Mouse (Mus musculus): ENCODE results near the gene Zfp512b. TPM values are rescaled to one million over a fixed set of nuclear protein-coding genes. Genes with fewer than 3 reads are reported as not detected.

Gene Zfp512b
- total RNA-seq, 2 experiments from 2014 or later, result 17.6 to 20.3 TPM

GRCm38 (mm10) chr2:181588229-181588780 lies 4.3 kb downstream of the Zfp512b start:
- Histone ChIP-seq H3K4me3 (no peak overlapping the region), H3K27ac (no peak overlapping the region)
- intact Hi-C loops (cut with DNase I), result no loop called here
- DNase-seq, result no peak
- no peak for TF ChIP-seq CTCF (IDR thresholded peaks at IDR 0.05)

GRCm38 (mm10) chr2:181587796-181588195 lies 4.8 kb downstream of the Zfp512b start:
- intact Hi-C loops (cut with DNase I), result no loop called here
- Histone ChIP-seq H3K4me3 (no peak overlapping the region), H3K27ac (no peak overlapping the region)
- no peak for DNase-seq
- no peak; the same call in 1 of the 2 replicates for TF ChIP-seq CTCF (IDR thresholded peaks at IDR 0.05)

- H3K27ac ChIP-seq, result no peak overlapping the region
- no peak for TF ChIP-seq CTCF (IDR thresholded peaks at IDR 0.05)
- intact Hi-C loops (cut with DNase I), result no loop called here
These were observed 6.5 kb downstream of the Zfp512b start for GRCm38 (mm10) chr2:181586124-181586523.

GRCm38 (mm10) chr2:181585506-181585905 lies 7.1 kb downstream of the Zfp512b start:
- Histone ChIP-seq H3K4me3 (no peak overlapping the region), H3K27ac (no peak overlapping the region)
- no peak for DNase-seq
- intact Hi-C loops (cut with DNase I), result no loop called here
- TF ChIP-seq CTCF (IDR thresholded peaks at IDR 0.05), result no peak

More at GRCm38 (mm10) chr2:181586124-181586523, 6.5 kb downstream of the Zfp512b start:
- no peak for DNase-seq
- no peak overlapping the region for H3K4me3 ChIP-seq

GRCm38 (mm10) chr2:181584411-181584942 lies 8.1 kb downstream of the Zfp512b start, which contains the start of gene Uckl1:
Uckl1 (minus strand) TSS chr2:181584892.
- TF ChIP-seq CTCF (IDR thresholded peaks at IDR 0.05), result no peak
- no peak for DNase-seq
- intact Hi-C loops (cut with DNase I), result loop anchor here (5.0 kb wide), 1 partner anchor 172 kb away; no protein-coding TSS in a partner anchor
- no peak within 1 kb of the TSS for H3K4me3 ChIP-seq
- no peak within 1 kb of the TSS for H3K27ac ChIP-seq

GRCm38 (mm10) chr2:181583460-181584257 lies 8.9 kb downstream of the Zfp512b start:
- DNase-seq, result no peak
- intact Hi-C loops (cut with DNase I), result loop anchor here (5.0 kb wide), 1 partner anchor 171 kb away; no protein-coding TSS in a partner anchor
- no peak for TF ChIP-seq CTCF (IDR thresholded peaks at IDR 0.05)
- no peak overlapping the region for H3K27ac ChIP-seq
- H3K4me3 ChIP-seq, result no peak overlapping the region

GRCm38 (mm10) chr2:181582939-181583338 lies 9.7 kb downstream of the Zfp512b start:
- DNase-seq, result no peak
- no peak overlapping the region for H3K27ac ChIP-seq
- intact Hi-C loops (cut with DNase I), result loop anchor here (5.0 kb wide), 1 partner anchor 171 kb away; no protein-coding TSS in a partner anchor
- TF ChIP-seq CTCF (IDR thresholded peaks at IDR 0.05), result no peak
- no peak overlapping the region; the same call in 1 of the 2 replicates for H3K4me3 ChIP-seq

GRCm38 (mm10) chr2:181582358-181582757 lies 10.2 kb downstream of the Zfp512b start:
- intact Hi-C loops (cut with DNase I), result loop anchor here (5.0 kb wide), 1 partner anchor 170 kb away; no protein-coding TSS in a partner anchor
- Histone ChIP-seq H3K4me3 (peak overlapping the region; percentile 72), H3K27ac (peak overlapping the region; percentile 96)
- no peak for TF ChIP-seq CTCF (IDR thresholded peaks at IDR 0.05)
- no peak for DNase-seq

- Histone ChIP-seq H3K4me3 (peak overlapping the region; percentile 72), H3K27ac (peak overlapping the region; percentile 96)
- peak; percentile 90 for DNase-seq
- intact Hi-C loops (cut with DNase I), result loop anchor here (5.0 kb wide), 1 partner anchor 169 kb away; no protein-coding TSS in a partner anchor
- TF ChIP-seq CTCF (IDR thresholded peaks at IDR 0.05), result no peak
These were observed 11.0 kb downstream of the Zfp512b start for GRCm38 (mm10) chr2:181581402-181582120.

- TF ChIP-seq CTCF (IDR thresholded peaks at IDR 0.05), result peak; percentile 93
These were observed 11.6 kb downstream of the Zfp512b start for GRCm38 (mm10) chr2:181581016-181581401.

GRCm38 (mm10) chr2:181580131-181580772 lies 12.4 kb downstream of the Zfp512b start:
- DNase-seq, result no peak
- peak overlapping the region; percentile 96 for H3K27ac ChIP-seq
- TF ChIP-seq CTCF (IDR thresholded peaks at IDR 0.05), result no peak
- peak overlapping the region; percentile 72 for H3K4me3 ChIP-seq
- intact Hi-C loops (cut with DNase I), result loop anchor here (5.0 kb wide), 1 partner anchor 168 kb away; no protein-coding TSS in a partner anchor

More at GRCm38 (mm10) chr2:181581016-181581401, 11.6 kb downstream of the Zfp512b start:
- Histone ChIP-seq H3K4me3 (peak overlapping the region; percentile 72), H3K27ac (peak overlapping the region; percentile 96)
- intact Hi-C loops (cut with DNase I), result loop anchor here (5.0 kb wide), 1 partner anchor 169 kb away; no protein-coding TSS in a partner anchor
- peak; percentile 89 for DNase-seq

Data from gastrocnemius, adult 2 months (tissue).